Mouse (Mus musculus) liver, embryonic 14.5 days (tissue): Measurements from ENCODE around the gene Prrc2c.

Experiments used
- CTCF ChIP-seq: IDR thresholded peaks from 2 replicates; pipeline ENCODE4 v1.5.1; 2016; ENCODE audit warnings: antibody characterized with exemption, low read depth, control low read depth
- EP300 ChIP-seq: IDR thresholded peaks from 2 replicates; pipeline ENCODE4 v1.6.1; 2016; ENCODE audit warnings: antibody characterized with exemption, low read depth

DNA sequence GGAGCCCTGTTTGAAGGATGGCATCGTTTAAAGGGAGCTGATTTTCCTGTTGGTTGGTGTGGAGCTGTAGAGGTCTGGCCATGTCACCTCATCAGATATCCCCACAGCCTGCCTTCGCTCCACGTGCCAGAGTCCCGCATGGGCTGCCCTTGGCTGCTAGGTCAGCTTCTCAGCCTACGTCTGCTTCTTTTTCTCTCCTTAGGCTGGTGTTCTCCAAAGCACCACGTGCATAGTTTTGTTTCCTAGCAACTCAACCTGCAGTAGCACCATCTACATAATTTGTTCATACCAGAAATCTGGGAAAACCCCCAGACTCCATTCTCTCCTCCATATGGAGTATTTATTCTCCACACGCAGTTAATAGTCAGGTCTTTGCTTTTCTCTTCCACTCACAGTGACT lies 9.3 kb upstream of the Prrc2c start:
- no peak for TF ChIP-seq EP300
- no peak for TF ChIP-seq CTCF
